Mouse (Mus musculus) lung, embryonic 14.5 days (tissue): ENCODE measurements around the gene Fgfr2. TPM values are rescaled to one million over a fixed set of nuclear protein-coding genes. Genes with fewer than 3 reads are reported as not detected.

ENCODE experiments used
- ATAC-seq: fragments of 200-750 bp; cut with Nextera tagmentation; 2 replicates; pipeline ENCODE4 v1.8.0; 2017; ENCODE audit warnings: mild to moderate bottlenecking, moderate TSS enrichment, moderate library complexity; ENCODE audit not compliant: insufficient read depth
- DNase-seq: peaks from one replicate; pipeline ENCODE4 v3.0.0-alpha.2; 2015
- H3K27ac ChIP-seq: fragments of 300-500 bp; sonication (generic); 2 replicates; pipeline ENCODE4 v1.5.1; 2014; ENCODE audit warnings: low read depth, mild to moderate bottlenecking, moderate library complexity
- H3K27me3 ChIP-seq: fragments of 300-500 bp; sonication (generic); 2 replicates; pipeline ENCODE4 v1.6.1; 2014; ENCODE audit warnings: low read length, control low read depth; ENCODE audit not compliant: insufficient read depth
- H3K36me3 ChIP-seq: fragments of 300-500 bp; sonication (generic); 2 replicates; pipeline ENCODE4 v1.6.1; 2014; ENCODE audit warnings: control low read depth; ENCODE audit not compliant: insufficient read depth
- H3K4me1 ChIP-seq: fragments of 300-500 bp; sonication (generic); 2 replicates; pipeline ENCODE4 v1.6.1; 2014; ENCODE audit warnings: antibody characterized with exemption, control low read depth; ENCODE audit not compliant: insufficient read depth
- H3K4me2 ChIP-seq: fragments of 300-500 bp; sonication (generic); 2 replicates; pipeline ENCODE4 v1.6.1; 2014; ENCODE audit warnings: mild to moderate bottlenecking
- H3K4me3 ChIP-seq: fragments of 300-500 bp; sonication (generic); 2 replicates; pipeline ENCODE4 v1.5.1; 2014; ENCODE audit warnings: low read depth, low read length
- H3K9ac ChIP-seq: fragments of 300-500 bp; sonication (generic); 2 replicates; pipeline ENCODE4 v1.6.1; 2014
- H3K9me3 ChIP-seq: fragments of 300-500 bp; sonication (generic); 2 replicates; pipeline ENCODE4 v1.6.1; 2016; ENCODE audit warnings: low read depth, low read length, control low read depth
- CTCF ChIP-seq: IDR thresholded peaks from 2 replicates; pipeline ENCODE4 v1.5.1; 2016; ENCODE audit warnings: antibody characterized with exemption, low read depth
- WGBS: fragments of 180-500 bp; shearing (Covaris S2); extraction: QIAGEN DNeasy Blood & Tissue Kit; methylation state at CpG from one replicate; pipeline ENCODE4 v1.1.7; 2014; 5-methylcytosine and 5-hydroxymethylcytosine counted together
- polyA plus RNA-seq: library from polyadenylated mRNA; unstranded; fragments of >200 nt; fragmentation: Nextera tagmentation; extraction: Ambion mirVana; gene quantifications from 2 replicates; pipeline ENCODE4 v1.2.1, GENCODE M21; 2014

The Fgfr2 gene
- polyA plus RNA-seq, 1 experiment from 2014 or later, result 179 TPM

DNA sequence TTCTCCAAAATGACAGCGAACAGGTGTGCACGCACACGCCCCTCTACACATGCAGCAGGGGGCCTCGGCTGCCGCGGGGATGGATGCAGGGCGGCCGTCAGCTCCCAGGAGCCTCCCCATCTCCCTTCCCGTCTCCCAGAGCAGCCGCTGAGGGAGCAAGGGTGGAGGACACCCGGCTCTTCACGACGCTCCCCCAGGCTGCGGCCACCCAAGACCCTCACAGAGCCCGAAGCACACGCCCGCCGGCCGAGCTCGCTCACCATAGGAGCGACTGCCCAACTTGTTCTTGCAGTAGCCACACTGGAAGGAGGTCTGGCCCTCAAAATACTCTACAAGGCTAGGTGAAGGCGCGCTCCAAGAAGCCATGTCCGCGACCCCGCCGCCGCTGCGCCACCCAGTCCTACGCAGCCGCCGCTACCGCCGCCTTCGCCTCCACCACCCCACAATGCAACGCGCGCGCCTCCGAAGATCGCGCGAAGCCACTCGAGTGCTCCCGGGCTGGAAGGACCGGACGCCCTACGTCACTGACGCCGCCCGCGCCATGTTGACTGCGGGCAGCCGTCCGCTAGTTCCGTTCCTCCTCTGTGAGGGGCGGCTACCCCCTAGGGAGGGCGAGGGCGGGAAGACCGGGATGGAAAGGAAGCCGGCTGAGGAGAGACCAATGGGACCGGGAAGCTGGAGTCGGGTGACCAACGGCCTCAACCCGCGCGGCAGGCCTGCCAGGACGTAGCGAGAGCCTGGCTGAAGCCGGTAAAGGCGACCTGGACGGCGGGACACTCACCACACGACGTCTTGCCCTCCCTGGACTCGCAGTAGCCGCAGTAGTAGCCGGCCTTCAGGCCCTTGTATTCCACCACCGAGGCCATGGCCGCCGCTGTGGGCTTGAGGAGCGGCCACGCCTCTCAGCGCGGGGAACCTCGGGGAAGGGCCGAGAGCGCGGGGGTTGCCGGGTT is 2603.8 kb downstream of the Fgfr2 start:
- no peaks in the 10 kb centered on the region for H3K27me3 ChIP-seq
- H3K9ac ChIP-seq, result peak overlapping the region; percentile 92
- no peak for TF ChIP-seq CTCF
- DNase-seq (peak; percentile 100), ATAC-seq (peak; percentile 98)
- H3K4me1 ChIP-seq, result peaks cover 4% of the 10 kb centered on the region; the same call in 1 of the 2 replicates
- peak overlapping the region; percentile 95 for H3K27ac ChIP-seq
- H3K4me2 ChIP-seq, result peak overlapping the region; percentile 84
- WGBS, result under 1% methylated on average over 89 of the region's 90 CpGs
- no peaks in the 10 kb centered on the region for H3K9me3 ChIP-seq
- peak overlapping the region; percentile 75 for H3K4me3 ChIP-seq
- 0 out of 2 replicates have a peak, but pooled peaks cover 9% of the 10 kb centered on the region for H3K36me3 ChIP-seq

DNA sequence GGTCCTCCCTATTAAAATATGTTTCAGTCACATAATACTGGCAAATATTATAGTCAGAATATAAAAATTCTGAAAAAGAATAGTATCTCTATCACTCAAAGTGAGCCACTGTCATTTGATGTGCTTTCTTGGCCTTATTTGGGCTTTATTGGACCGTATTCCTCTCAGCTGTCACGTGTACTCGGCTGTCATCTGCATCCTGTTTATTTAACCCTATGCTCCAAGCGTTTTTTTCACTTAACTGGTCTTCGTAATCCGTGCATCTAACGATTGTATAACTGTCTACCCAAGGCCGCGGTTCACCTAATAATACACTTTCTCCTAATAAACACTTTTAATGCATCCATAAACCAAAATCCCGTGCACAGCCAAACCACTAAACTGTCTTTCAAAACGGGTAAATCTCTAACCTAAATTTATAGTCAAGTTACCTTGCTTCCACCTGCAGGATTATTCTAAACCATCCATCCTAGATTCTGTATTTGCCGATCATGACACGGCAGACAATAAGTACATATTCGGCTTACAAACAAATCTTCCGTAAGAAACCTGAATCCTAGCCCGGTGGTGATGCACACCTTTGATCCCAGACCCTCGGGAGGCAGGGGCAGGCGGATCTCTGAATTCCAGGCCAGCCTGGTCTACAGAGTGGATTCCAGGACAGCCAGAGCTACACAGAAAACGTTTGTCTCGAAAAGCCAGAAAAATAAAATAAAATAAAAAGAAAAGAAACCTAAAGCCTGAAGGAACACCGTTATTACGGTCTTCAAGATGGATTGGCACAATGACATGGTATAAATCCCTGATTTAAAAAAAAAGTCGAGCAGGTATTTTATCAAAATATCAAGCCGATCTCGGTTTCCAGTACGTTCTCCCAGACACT is 2604.7 kb downstream of the Fgfr2 start:
- H3K27ac ChIP-seq, result peak overlapping the region; percentile 95

DNA sequence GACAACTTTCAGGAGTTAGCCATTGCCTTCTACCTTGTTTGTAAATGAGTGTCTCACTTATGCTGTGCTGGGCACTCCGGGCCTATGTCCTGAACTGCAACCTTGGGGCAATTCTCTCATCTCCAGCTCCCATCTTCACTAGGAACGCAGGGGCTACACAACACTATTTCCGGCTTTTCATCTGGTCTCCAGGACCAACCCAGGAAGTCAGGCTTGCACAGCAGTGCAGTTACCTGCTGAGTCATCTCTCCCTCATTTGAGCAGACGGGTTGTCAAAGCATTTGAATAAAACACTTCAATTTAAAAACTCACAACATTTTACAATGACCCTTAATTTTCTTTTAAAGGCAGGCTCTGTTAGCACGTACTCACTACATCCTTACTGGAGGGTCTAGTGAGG is 2612.9 kb downstream of the Fgfr2 start:
- no peaks in the 10 kb centered on the region for H3K27me3 ChIP-seq
- DNase-seq (no peak), ATAC-seq (no peak)
- no peak overlapping the region for H3K4me2 ChIP-seq
- no peaks in the 10 kb centered on the region for H3K9me3 ChIP-seq
- no peak for TF ChIP-seq CTCF
- H3K36me3 ChIP-seq, result peaks cover 77% of the 10 kb centered on the region
- no peaks in the 10 kb centered on the region for H3K4me1 ChIP-seq
- H3K9ac ChIP-seq, result no peak overlapping the region
- WGBS, result 93% methylated on average over 5 of the region's 5 CpGs
- H3K27ac ChIP-seq, result no peak overlapping the region
- no peak overlapping the region for H3K4me3 ChIP-seq

More for the DNA sequence above, 2604.7 kb downstream of the Fgfr2 start:
- peak overlapping the region; percentile 92 for H3K9ac ChIP-seq
- peak overlapping the region; percentile 75 for H3K4me3 ChIP-seq
- peak overlapping the region; percentile 84 for H3K4me2 ChIP-seq
- peaks cover 4% of the 10 kb centered on the region; the same call in 1 of the 2 replicates for H3K4me1 ChIP-seq
- peaks cover 16% of the 10 kb centered on the region; the same call in 1 of the 2 replicates for H3K36me3 ChIP-seq
- TF ChIP-seq CTCF, result no peak
- WGBS, result 22% methylated on average over 26 of the region's 26 CpGs
- H3K9me3 ChIP-seq, result no peaks in the 10 kb centered on the region
- peak; percentile 72 for DNase-seq
- no peaks in the 10 kb centered on the region for H3K27me3 ChIP-seq
- ATAC-seq, result no peak

DNA sequence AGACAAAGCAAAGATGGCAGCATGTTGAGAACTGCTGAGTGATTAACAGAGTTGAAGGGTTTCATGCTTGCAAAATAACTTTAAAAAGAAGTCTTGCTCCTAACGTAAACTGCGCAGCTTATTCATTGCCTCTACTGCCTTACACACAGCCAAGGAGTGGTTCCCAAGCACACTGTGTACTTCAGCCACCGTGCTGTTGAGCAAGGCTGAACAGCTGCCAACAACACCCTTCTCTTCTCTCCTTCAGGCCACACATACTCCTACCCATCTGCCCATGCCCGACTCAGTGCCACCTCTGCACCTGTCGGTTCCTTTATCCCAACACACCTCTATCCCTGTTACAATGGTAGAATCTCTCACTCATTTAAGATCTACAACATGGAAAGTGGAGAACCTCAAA is 2620.1 kb downstream of the Fgfr2 start:
- H3K27ac ChIP-seq, result no peak overlapping the region
- H3K9ac ChIP-seq, result no peak overlapping the region
- no peaks in the 10 kb centered on the region for H3K4me1 ChIP-seq
- ATAC-seq (no peak), DNase-seq (no peak)
- no peak overlapping the region for H3K4me2 ChIP-seq
- TF ChIP-seq CTCF, result no peak
- H3K27me3 ChIP-seq, result no peaks in the 10 kb centered on the region
- H3K36me3 ChIP-seq, result peaks cover 65% of the 10 kb centered on the region
- WGBS, result 93% methylated on average over 5 of the region's 5 CpGs
- H3K9me3 ChIP-seq, result no peaks in the 10 kb centered on the region
- no peak overlapping the region for H3K4me3 ChIP-seq

DNA sequence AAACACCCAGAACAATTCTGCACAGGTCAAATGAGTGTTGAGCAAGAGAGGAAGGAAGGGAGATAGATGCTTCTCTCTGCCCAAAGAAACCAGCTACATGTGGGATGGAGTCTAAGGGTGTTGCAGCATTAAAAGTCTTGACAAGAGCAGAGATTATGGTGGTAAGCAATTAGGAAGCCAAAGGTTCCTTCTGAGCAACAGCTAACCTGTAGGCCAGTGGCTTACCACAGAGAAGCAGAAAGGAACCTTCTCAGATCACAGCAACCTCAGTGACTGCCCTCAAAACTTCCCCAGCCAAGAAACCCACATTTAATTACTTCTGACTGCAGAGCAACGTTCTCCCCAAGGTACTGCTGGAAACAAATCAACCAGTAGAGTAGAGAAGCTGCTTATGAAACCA is 2621.7 kb downstream of the Fgfr2 start:
- Histone ChIP-seq H3K27ac (no peak overlapping the region), H3K4me1 (no peaks in the 10 kb centered on the region), H3K36me3 (peaks cover 56% of the 10 kb centered on the region), H3K4me3 (no peak overlapping the region), H3K9me3 (no peaks in the 10 kb centered on the region), H3K4me2 (no peak overlapping the region), H3K27me3 (no peaks in the 10 kb centered on the region), H3K9ac (no peak overlapping the region)
- DNase-seq, result no peak
- ATAC-seq, result no peak
- 74% methylated on average over 1 of the region's 1 CpGs for WGBS
- TF ChIP-seq CTCF, result no peak

DNA sequence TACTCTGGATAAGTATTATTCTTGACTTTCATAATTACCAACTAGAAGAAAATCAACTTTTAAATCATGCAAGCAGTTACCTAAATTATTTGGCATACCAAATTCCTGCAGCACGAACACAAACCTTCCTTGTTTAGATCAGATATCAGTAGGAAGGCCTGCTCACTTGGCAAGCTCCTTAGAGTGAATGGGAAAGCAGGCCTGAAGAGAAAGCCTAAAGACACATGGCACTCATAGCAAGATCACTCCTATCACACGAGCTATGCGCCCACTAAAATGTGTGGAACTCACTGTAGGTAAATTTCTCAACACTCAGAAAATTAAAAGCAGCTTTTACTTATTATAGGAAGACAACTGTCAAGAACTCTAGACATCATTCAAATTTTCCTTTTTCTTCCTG is 2629.8 kb downstream of the Fgfr2 start:
- DNase-seq, result no peak

DNA sequence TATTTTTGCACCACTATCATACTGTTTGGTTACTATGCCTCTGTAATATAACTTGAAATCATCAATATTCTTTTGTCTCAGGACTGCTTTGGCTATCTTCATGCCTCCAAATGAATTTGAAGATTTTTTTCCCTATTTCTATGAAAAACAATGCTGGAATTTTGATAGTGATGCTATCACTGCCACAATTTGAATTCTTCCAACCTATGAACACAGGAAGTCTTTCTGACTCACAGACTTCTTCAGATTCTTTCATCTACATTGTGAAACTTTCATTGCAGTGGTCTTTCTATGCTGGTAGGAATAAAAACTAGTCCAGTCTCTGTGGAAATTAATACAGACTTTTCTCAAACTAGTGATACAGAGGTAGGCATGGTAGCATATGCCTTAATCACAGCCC is 2631.1 kb downstream of the Fgfr2 start:
- TF ChIP-seq CTCF, result no peak
- no peak for ATAC-seq
- H3K4me2 ChIP-seq, result no peak overlapping the region
- no peaks in the 10 kb centered on the region for H3K9me3 ChIP-seq
- H3K4me1 ChIP-seq, result no peaks in the 10 kb centered on the region
- no peaks in the 10 kb centered on the region for H3K27me3 ChIP-seq
- H3K36me3 ChIP-seq, result peaks cover 15% of the 10 kb centered on the region; the same call in 1 of the 2 replicates
- no peak for DNase-seq
- H3K4me3 ChIP-seq, result no peak overlapping the region
- H3K9ac ChIP-seq, result no peak overlapping the region
- H3K27ac ChIP-seq, result no peak overlapping the region

More for the DNA sequence above, 2629.8 kb downstream of the Fgfr2 start:
- H3K4me2 ChIP-seq, result no peak overlapping the region
- H3K4me3 ChIP-seq, result no peak overlapping the region
- no peak for ATAC-seq
- H3K36me3 ChIP-seq, result peaks cover 15% of the 10 kb centered on the region
- 75% methylated on average over 3 of the region's 3 CpGs for WGBS
- H3K4me1 ChIP-seq, result no peaks in the 10 kb centered on the region
- no peak for TF ChIP-seq CTCF
- no peaks in the 10 kb centered on the region for H3K9me3 ChIP-seq
- no peak overlapping the region for H3K9ac ChIP-seq
- no peaks in the 10 kb centered on the region for H3K27me3 ChIP-seq
- no peak overlapping the region for H3K27ac ChIP-seq
